Mouse (Mus musculus) embryo, embryonic 10.5 days (tissue): ENCODE measurements around the gene Slc16a4.

Experiments used
- DNase-seq: peaks from one replicate; pipeline ENCODE4 v3.0.0-alpha.2; 2015; ENCODE audit warnings: low spot score

The Slc16a4 gene

GRCm38 (mm10) chr3:107290764-107291381, at the start of gene Slc16a4:
Gene Slc16a4, plus strand, starts transcription at chr3:107291230.
- DNase-seq = peak; percentile 77

- DNase-seq = no peak
These were observed 49.5 kb upstream of the Slc16a4 start for GRCm38 (mm10) chr3:107241389-107242094.

GRCm38 (mm10) chr3:107246876-107247275, 44.2 kb upstream of the Slc16a4 start:
- no peak for DNase-seq

GRCm38 (mm10) chr3:107249042-107249441, 42.0 kb upstream of the Slc16a4 start:
- DNase-seq = no peak

GRCm38 (mm10) chr3:107250320-107250719, 40.7 kb upstream of the Slc16a4 start:
- no peak for DNase-seq

GRCm38 (mm10) chr3:107252035-107252434, 39.0 kb upstream of the Slc16a4 start:
- no peak for DNase-seq

- DNase-seq = no peak
These were observed 37.1 kb upstream of the Slc16a4 start for GRCm38 (mm10) chr3:107253925-107254324.

GRCm38 (mm10) chr3:107255992-107256391, 35.0 kb upstream of the Slc16a4 start:
- no peak for DNase-seq

- DNase-seq = no peak
These were observed 34.3 kb upstream of the Slc16a4 start for GRCm38 (mm10) chr3:107256724-107257123.

GRCm38 (mm10) chr3:107257924-107258323, 33.1 kb upstream of the Slc16a4 start:
- no peak for DNase-seq

- peak; percentile 32 for DNase-seq
These were observed 29.8 kb upstream of the Slc16a4 start for GRCm38 (mm10) chr3:107260956-107261850.

GRCm38 (mm10) chr3:107261851-107262165, 29.2 kb upstream of the Slc16a4 start:
- DNase-seq = no peak

- no peak for DNase-seq
These were observed 24.1 kb upstream of the Slc16a4 start for GRCm38 (mm10) chr3:107266814-107267345.

- no peak for DNase-seq
These were observed 18.6 kb upstream of the Slc16a4 start for GRCm38 (mm10) chr3:107272433-107272832.

GRCm38 (mm10) chr3:107273820-107274219, 17.2 kb upstream of the Slc16a4 start:
- peak; percentile 86 for DNase-seq

- DNase-seq = no peak
These were observed 15.7 kb upstream of the Slc16a4 start for GRCm38 (mm10) chr3:107275351-107275750.

- no peak for DNase-seq
These were observed 15.0 kb upstream of the Slc16a4 start for GRCm38 (mm10) chr3:107275996-107276395.

- no peak for DNase-seq
These were observed 14.4 kb upstream of the Slc16a4 start for GRCm38 (mm10) chr3:107276626-107277025.

- DNase-seq = peak; percentile 94
These were observed 12.4 kb upstream of the Slc16a4 start, which contains the start of gene Lamtor5 for GRCm38 (mm10) chr3:107278479-107279269. Gene Lamtor5, plus strand, starts transcription at chr3:107278858.

GRCm38 (mm10) chr3:107286123-107286522, 4.9 kb upstream of the Slc16a4 start:
- DNase-seq = no peak

GRCm38 (mm10) chr3:107287346-107287745, 3.7 kb upstream of the Slc16a4 start:
- no peak for DNase-seq
